Mouse (Mus musculus) kidney, embryonic 15.5 days (tissue): ENCODE results near the gene Trmt1l. TPM values are rescaled to one million over a fixed set of nuclear protein-coding genes. Genes with fewer than 3 reads are reported as not detected.

ENCODE experiments used
- ATAC-seq: fragments of 200-750 bp; cut with Nextera tagmentation; replicated peaks from 2 replicates; pipeline ENCODE4 v1.8.0; 2017; ENCODE audit warnings: moderate TSS enrichment; ENCODE audit not compliant: low FRiP score
- H3K27ac ChIP-seq: fragments of 300-500 bp; sonication (generic); 2 replicates; pipeline ENCODE4 v1.5.1; 2015; ENCODE audit warnings: mild to moderate bottlenecking, inconsistent platforms
- H3K27me3 ChIP-seq: fragments of 300-500 bp; sonication (generic); 2 replicates; pipeline ENCODE4 v1.6.1; 2015; ENCODE audit warnings: inconsistent platforms
- H3K36me3 ChIP-seq: fragments of 300-500 bp; sonication (generic); 2 replicates; pipeline ENCODE4 v1.6.1; 2015; ENCODE audit warnings: inconsistent platforms
- H3K4me1 ChIP-seq: fragments of 300-500 bp; sonication (generic); 2 replicates; pipeline ENCODE4 v1.6.1; 2015; ENCODE audit warnings: inconsistent platforms
- H3K4me2 ChIP-seq: fragments of 300-500 bp; sonication (generic); 2 replicates; pipeline ENCODE4 v1.6.1; 2015; ENCODE audit warnings: moderate library complexity, mild to moderate bottlenecking, inconsistent platforms
- H3K4me3 ChIP-seq: fragments of 300-500 bp; sonication (generic); replicated peaks from 2 replicates; pipeline ENCODE4 v1.5.1; 2015; ENCODE audit warnings: mild to moderate bottlenecking, inconsistent platforms
- H3K9ac ChIP-seq: fragments of 300-500 bp; sonication (generic); 2 replicates; pipeline ENCODE4 v1.6.1; 2015; ENCODE audit warnings: mild to moderate bottlenecking, inconsistent platforms
- H3K9me3 ChIP-seq: fragments of 300-500 bp; sonication (generic); replicated peaks from 2 replicates; pipeline ENCODE4 v1.6.1; 2016; ENCODE audit warnings: inconsistent platforms
- WGBS: fragments of 180-500 bp; shearing (Covaris S2); methylation state at CpG from one replicate; pipeline ENCODE4 v1.1.7; 2015; ENCODE audit warnings: mixed read lengths; 5-methylcytosine and 5-hydroxymethylcytosine counted together
- polyA plus RNA-seq: library from polyadenylated mRNA; unstranded; fragments of >200 nt; fragmentation: Nextera tagmentation; extraction: Ambion mirVana; gene quantifications from 2 replicates; pipeline ENCODE4 v1.2.1, GENCODE M21; 2015

The Trmt1l gene
- 46.4 and 50.4 TPM in 2 replicates for polyA plus RNA-seq

DNA sequence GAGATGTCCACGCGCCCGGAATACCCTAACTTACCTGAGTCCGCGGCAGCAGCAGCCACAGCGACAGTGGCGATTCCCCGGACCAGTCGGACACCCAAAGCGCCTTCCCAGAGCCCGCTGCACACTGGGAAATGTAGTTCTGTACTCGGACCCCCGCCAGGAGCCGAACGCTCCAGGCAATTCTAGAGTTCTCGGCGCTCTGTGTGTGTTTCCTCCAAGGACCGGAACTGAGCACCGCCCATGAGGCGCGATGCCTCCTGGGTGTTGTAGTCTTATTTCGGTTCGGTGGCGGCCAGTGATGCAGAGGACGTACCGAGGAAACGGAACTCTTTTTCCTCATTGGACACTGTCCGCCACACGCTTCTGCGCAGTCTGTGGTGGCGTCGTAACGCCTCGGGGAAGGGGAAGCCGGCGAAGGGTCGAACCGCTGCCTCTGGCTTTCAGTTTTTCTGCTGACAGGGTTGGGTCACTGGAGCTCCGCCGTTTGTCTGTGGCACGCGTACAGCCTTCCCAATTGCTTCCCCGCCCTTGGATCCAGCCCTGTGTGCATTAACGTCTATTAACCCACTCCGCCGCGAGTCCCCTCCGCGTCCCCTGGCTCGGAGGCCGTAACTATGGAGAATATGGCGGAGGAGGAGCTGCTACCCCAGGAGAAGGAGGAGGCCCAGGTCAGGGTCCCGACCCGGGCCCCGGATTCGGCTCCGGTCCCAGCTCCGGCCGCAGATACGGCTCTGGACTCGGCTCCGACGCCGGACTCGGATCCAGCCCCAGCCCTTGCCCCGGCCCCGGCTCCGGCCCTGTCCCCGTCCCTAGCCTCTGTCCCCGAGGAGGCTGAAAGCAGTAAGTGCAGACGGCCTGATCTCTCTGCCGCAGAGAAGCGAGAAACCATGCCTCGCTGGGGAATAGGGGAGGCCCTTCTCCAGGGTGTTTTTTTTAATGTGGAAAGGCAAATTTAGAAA, at the start of gene Trmt1l, which contains the start of gene Swt1:
TSS of gene Trmt1l (plus strand) at position 280 of the 959 bp plus-strand sequence.
TSS of gene Swt1 (minus strand) at position 193 of the 959 bp plus-strand sequence.
- ATAC-seq, result peak; percentile 100
- WGBS, result under 1% methylated on average over 74 of the region's 74 CpGs
- H3K9me3 ChIP-seq, result no peaks in the 10 kb centered on the region
- H3K36me3 ChIP-seq, result peaks cover 4% of the 10 kb centered on the region; the same call in 1 of the 2 replicates
- peaks cover 14% of the 10 kb centered on the region for H3K4me1 ChIP-seq
- H3K9ac ChIP-seq, result peak within 1 kb of the TSS; percentile 81
- peak within 1 kb of the TSS; percentile 72 for H3K4me3 ChIP-seq
- H3K27ac ChIP-seq, result peak within 1 kb of the TSS; percentile 95
- H3K27me3 ChIP-seq, result no peaks in the 10 kb centered on the region
- H3K4me2 ChIP-seq, result peak within 1 kb of the TSS; percentile 59

DNA sequence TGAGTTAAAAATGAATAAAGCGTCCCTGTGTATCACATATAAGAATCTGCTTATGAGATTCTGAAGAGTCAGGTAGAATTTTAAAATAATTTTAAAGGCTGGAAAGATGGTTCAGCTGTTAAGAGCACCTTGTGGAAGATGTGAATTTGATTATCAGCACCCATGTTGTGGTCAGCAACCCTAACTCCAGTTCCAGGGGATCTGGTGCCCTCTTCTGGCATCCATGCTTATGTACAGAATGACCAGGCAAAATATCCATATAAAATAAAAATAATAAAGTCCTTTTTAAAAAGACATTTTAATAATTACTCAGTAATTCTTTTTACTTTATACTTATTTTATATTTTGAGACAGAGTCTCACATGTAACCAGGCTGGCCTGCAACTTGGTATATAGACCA, 38.3 kb upstream of the Trmt1l start:
- no peak overlapping the region for H3K27ac ChIP-seq
- H3K36me3 ChIP-seq, result peaks cover 36% of the 10 kb centered on the region
- H3K4me2 ChIP-seq, result no peak overlapping the region
- no peak overlapping the region for H3K4me3 ChIP-seq
- no peak for ATAC-seq
- 96% methylated on average over 1 of the region's 1 CpGs for WGBS
- no peaks in the 10 kb centered on the region for H3K4me1 ChIP-seq
- H3K9me3 ChIP-seq, result no peaks in the 10 kb centered on the region
- H3K9ac ChIP-seq, result no peak overlapping the region
- H3K27me3 ChIP-seq, result no peaks in the 10 kb centered on the region

DNA sequence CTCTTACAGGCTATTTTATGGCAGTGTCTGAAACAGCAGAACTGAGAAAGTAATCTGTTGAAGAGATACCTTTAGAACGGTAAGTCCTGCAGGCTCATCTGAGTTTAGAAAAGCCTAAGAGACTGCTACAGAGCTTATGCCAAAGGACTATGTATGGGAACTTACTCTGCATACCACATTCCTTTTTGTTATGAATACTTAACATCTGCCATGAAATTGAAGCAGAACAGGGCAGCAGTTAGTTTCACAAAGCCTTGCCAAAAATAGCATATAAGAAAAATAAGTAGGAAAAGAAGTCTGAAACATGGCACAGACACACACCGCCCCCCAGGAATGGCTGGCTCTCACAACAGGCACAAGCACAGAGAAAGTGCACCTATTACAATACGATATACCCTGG, 18.5 kb upstream of the Trmt1l start:
- Histone ChIP-seq H3K36me3 (peaks cover 51% of the 10 kb centered on the region), H3K27ac (no peak overlapping the region), H3K4me1 (no peaks in the 10 kb centered on the region), H3K4me2 (no peak overlapping the region), H3K27me3 (no peaks in the 10 kb centered on the region), H3K9ac (no peak overlapping the region), H3K9me3 (no peaks in the 10 kb centered on the region), H3K4me3 (no peak overlapping the region)
- ATAC-seq, result no peak
- 86% methylated on average over 3 of the region's 3 CpGs for WGBS

DNA sequence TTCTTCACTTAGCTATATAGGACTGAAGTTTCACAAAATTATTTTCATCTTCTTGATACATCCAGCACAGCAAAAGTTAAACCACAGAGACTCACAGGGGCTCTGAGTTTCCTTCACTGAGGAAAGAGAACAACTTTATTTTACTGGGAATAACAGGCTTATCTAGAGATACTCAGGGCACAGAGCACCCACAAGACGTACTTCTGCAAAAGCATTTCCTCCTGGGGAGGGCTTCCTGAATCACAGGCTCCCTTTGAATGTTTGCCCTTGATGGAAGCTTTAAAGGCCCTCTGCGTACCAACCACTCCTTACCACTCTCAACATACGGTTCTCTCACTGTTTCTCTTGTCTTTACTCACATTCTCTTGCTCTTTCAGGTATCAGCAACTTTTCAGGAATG, 6.2 kb upstream of the Trmt1l start:
- H3K27me3 ChIP-seq, result no peaks in the 10 kb centered on the region
- H3K36me3 ChIP-seq, result peaks cover 43% of the 10 kb centered on the region
- H3K4me3 ChIP-seq, result no peak overlapping the region
- WGBS, result 84% methylated on average over 3 of the region's 3 CpGs
- no peak overlapping the region for H3K27ac ChIP-seq
- no peak for ATAC-seq
- no peaks in the 10 kb centered on the region for H3K9me3 ChIP-seq
- H3K9ac ChIP-seq, result no peak overlapping the region
- H3K4me2 ChIP-seq, result no peak overlapping the region
- peaks cover 5% of the 10 kb centered on the region for H3K4me1 ChIP-seq

DNA sequence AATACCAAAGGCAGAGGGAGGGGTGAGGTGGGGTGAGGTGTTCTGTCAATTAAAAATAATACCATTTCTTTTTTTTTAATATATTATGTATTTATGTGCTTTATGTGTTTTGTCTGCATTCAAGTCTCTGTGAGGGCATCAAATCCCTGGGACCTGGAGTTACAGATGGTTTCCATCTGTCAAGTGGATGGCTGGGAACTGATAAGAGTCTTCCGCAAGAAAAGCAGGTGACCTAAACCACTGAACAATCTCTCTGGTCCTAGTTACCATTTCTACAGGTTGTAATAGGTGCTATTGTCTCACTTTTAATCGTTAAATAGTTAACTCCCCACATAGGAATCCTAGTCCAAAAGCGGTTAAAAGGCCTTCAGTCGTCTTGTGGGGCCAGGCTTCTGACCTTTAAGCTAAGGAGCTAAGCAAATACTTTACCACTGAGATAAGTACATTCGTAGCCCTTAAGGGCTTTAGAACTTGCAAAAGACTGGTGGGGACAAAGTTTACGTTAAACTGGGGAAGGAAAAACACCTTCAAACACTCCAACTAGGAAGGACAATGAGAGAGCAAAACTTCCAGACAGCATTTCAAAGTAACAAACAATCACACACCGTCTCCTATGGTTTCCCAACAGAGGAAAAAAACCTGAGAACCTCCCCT, 1.3 kb upstream of the Trmt1l start:
- H3K4me1 ChIP-seq, result peaks cover 14% of the 10 kb centered on the region
- peak overlapping the region; percentile 20 for H3K27ac ChIP-seq
- ATAC-seq, result no peak
- 18% methylated on average over 7 of the region's 7 CpGs for WGBS
- peaks cover 8% of the 10 kb centered on the region; the same call in 1 of the 2 replicates for H3K36me3 ChIP-seq
- H3K9ac ChIP-seq, result peak overlapping the region; percentile 81
- H3K27me3 ChIP-seq, result no peaks in the 10 kb centered on the region
- no peaks in the 10 kb centered on the region for H3K9me3 ChIP-seq
- peak overlapping the region; percentile 72 for H3K4me3 ChIP-seq
- H3K4me2 ChIP-seq, result peak overlapping the region; percentile 59

DNA sequence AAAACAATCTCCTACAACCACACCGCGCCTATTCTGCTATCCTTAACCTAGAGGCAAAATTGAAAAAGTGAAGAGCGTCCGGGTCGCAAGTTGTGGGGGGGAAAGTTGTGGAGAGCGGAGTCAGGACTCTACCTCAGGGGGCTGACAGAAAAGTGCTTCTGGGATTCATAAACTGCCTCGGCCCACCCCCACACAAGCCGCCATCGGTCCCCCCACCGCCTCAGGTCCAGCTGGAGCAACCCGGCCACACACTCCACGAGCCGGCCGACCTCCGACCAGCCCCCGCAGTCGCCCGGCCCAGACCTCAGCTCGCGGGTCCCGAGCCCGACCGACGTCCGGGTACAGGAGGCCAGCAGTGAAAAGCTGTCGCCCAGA, 467 bp upstream of the Trmt1l start:
- under 1% methylated on average over 26 of the region's 26 CpGs for WGBS
- Histone ChIP-seq H3K27me3 (no peaks in the 10 kb centered on the region), H3K27ac (peak overlapping the region; percentile 92), H3K9ac (peak overlapping the region; percentile 81), H3K9me3 (no peaks in the 10 kb centered on the region), H3K4me2 (peak overlapping the region; percentile 59), H3K36me3 (no peaks in the 10 kb centered on the region; the same call in 1 of the 2 replicates), H3K4me3 (peak overlapping the region; percentile 72), H3K4me1 (peaks cover 14% of the 10 kb centered on the region)
- ATAC-seq, result peak; percentile 74

DNA sequence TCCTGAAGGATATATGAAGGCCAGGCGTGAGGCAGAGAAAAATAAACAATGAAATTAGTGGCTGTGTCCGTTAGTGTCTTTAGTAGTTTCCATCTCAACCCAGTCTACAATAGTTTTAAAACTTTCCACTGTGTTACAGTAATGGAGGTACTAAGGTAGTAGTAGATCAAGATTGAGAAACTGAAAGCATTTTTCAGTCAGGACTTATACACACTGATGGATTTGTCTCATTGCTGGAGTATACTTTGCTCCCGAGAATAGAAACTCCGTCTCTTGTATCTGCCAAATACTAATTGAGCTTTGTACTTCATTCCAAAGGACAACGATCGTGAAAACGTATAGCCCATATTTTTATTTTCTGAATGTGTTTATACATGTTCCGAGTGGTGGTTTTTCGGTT, 974 bp downstream of the Trmt1l start:
- ATAC-seq, result no peak
- Histone ChIP-seq H3K9ac (peak overlapping the region; percentile 81), H3K4me2 (peak overlapping the region; percentile 59), H3K4me1 (peaks cover 14% of the 10 kb centered on the region), H3K27ac (peak overlapping the region; percentile 95), H3K4me3 (peak overlapping the region; percentile 72), H3K9me3 (no peaks in the 10 kb centered on the region), H3K36me3 (peaks cover 10% of the 10 kb centered on the region), H3K27me3 (no peaks in the 10 kb centered on the region)
- 35% methylated on average over 9 of the region's 9 CpGs for WGBS

DNA sequence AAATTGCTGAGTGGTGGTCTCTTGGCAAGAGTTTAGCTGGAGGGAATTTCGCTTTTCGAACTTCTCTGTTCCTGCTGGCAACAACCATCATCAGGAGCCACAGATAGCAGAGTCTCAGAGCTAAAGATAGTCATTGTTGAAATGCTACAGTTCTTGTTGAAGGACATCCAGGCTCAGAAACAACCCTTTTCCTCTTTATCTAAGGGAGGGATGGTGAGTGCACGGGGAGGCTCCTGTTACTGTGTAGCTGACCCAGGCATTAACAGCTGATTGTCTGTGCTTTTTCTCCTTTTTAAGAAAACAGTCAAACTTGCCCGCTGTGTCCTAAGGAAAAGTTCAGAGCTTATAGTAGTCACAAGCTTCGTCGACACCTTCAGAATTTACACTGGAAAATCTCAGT, 7.1 kb downstream of the Trmt1l start:
- Histone ChIP-seq H3K4me1 (no peaks in the 10 kb centered on the region), H3K27me3 (no peaks in the 10 kb centered on the region), H3K36me3 (peaks cover 65% of the 10 kb centered on the region), H3K4me3 (no peak overlapping the region), H3K9ac (no peak overlapping the region), H3K9me3 (no peaks in the 10 kb centered on the region), H3K27ac (no peak overlapping the region), H3K4me2 (no peak overlapping the region)
- no peak for ATAC-seq
- 93% methylated on average over 6 of the region's 6 CpGs for WGBS

DNA sequence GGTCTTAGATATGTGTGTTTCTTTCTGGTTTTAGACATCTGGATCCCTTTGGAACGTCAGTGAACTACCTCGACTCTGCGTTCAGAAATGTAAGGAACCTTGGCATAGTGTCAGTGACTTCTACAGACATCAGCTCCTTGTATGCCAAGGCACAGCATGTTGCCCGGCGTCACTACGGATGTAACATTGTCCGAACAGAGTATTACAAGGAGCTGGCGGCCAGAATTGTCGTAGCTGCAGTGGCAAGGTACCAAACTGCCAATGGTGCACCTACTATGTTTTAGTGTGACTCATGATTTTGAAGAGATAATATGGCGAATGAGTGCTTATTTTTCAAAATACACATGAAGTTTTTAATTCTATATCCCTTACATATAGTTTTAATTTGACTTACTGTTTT, 21.5 kb downstream of the Trmt1l start:
- H3K27ac ChIP-seq, result no peak overlapping the region
- H3K4me2 ChIP-seq, result no peak overlapping the region
- H3K27me3 ChIP-seq, result no peaks in the 10 kb centered on the region
- no peaks in the 10 kb centered on the region for H3K4me1 ChIP-seq
- no peak overlapping the region for H3K9ac ChIP-seq
- H3K36me3 ChIP-seq, result peaks cover 94% of the 10 kb centered on the region
- 95% methylated on average over 10 of the region's 10 CpGs for WGBS
- H3K9me3 ChIP-seq, result no peaks in the 10 kb centered on the region
- no peak overlapping the region for H3K4me3 ChIP-seq
- ATAC-seq, result no peak

DNA sequence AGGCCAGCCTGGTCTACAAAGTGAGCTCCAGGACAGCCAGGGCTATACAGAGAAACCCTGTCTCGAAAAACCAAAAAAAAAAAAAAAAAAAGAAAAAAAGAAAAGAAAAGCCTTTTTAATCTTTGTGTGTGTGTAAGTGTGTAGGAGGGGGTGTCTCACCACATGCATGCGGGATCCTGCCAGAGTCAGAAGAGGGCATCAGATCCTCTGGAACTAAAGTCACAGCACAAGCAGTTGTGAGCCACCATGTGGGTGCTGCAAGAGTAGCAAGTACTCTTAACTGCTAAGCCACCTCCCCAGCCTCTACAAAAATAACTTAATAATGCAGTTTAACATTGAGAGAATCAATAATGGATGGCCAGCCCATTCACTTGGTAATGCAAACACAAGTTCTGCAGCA, 22.5 kb downstream of the Trmt1l start:
- ATAC-seq, result no peak
- no peak overlapping the region for H3K27ac ChIP-seq
- no peaks in the 10 kb centered on the region for H3K4me1 ChIP-seq
- no peaks in the 10 kb centered on the region for H3K27me3 ChIP-seq
- H3K36me3 ChIP-seq, result peaks cover 89% of the 10 kb centered on the region
- WGBS, result 88% methylated on average over 2 of the region's 2 CpGs
- no peak overlapping the region for H3K9ac ChIP-seq
- H3K9me3 ChIP-seq, result no peaks in the 10 kb centered on the region
- no peak overlapping the region for H3K4me2 ChIP-seq
- H3K4me3 ChIP-seq, result no peak overlapping the region

DNA sequence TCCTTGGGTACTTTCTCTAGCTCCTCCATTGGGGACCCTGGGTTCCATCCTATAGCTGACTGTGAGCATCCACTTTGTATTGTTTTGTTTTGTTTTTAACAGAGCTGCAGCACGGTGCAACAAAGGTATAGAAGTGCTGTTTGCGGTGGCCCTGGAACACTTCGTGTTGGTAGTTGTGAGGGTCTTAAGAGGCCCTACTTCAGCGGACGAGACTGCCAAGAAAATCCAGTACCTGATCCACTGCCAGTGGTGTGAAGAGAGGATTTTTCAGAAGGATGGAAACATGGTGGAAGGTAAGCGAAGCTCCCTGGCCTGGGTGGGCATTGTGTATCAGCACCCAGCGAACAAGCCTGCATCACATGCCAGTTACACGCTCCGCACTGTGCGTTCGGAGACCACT, 23.6 kb downstream of the Trmt1l start:
- WGBS, result 98% methylated on average over 11 of the region's 11 CpGs
- no peaks in the 10 kb centered on the region for H3K27me3 ChIP-seq

DNA sequence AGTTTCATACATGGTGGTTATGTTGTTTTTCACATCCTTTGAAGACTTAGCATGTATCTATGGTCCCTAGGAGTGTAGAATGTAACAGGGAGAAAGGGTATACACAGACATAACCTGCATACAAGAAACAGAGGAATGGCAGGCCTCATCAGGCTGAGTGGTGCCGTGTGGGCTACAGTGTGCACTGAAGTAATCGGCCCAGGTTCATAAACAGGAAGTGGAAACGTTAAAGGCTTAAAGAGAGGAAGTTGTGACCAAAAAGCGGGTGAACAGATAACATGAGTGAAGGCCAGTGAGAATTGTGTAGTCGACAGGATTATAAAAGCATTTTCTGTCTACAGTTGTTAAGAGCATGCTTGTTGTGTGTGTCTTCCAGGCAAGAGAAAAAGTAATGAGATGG, 28.7 kb downstream of the Trmt1l start:
- ATAC-seq, result no peak
- Histone ChIP-seq H3K4me2 (no peak overlapping the region), H3K9me3 (no peaks in the 10 kb centered on the region), H3K27me3 (no peaks in the 10 kb centered on the region), H3K36me3 (peaks cover 80% of the 10 kb centered on the region), H3K4me1 (no peaks in the 10 kb centered on the region), H3K27ac (no peak overlapping the region), H3K4me3 (no peak overlapping the region), H3K9ac (no peak overlapping the region)
- WGBS, result 80% methylated on average over 5 of the region's 5 CpGs

More for the DNA sequence above, 23.6 kb downstream of the Trmt1l start:
- Histone ChIP-seq H3K4me1 (no peaks in the 10 kb centered on the region), H3K9me3 (no peaks in the 10 kb centered on the region), H3K36me3 (peaks cover 88% of the 10 kb centered on the region), H3K9ac (no peak overlapping the region), H3K27ac (no peak overlapping the region), H3K4me2 (no peak overlapping the region), H3K4me3 (no peak overlapping the region)
- ATAC-seq, result no peak
